Mouse (Mus musculus) neutrophil, adult 65 days (primary cell): ENCODE measurements around the gene Olfr63. TPM values are rescaled to one million over a fixed set of nuclear protein-coding genes. Genes with fewer than 3 reads are reported as not detected.

Experiments
- total RNA-seq: library from RNA; stranded (reverse); gene quantifications from 2 replicates; pipeline ENCODE4 v1.2.4, GENCODE M21; 2023

Gene Olfr63
- total RNA-seq, result 0.09 and 0.22 TPM in 2 replicates

GRCm38 (mm10) chr17:33264376-33264775, at the start of gene Olfr63:
Gene Olfr63, plus strand, starts transcription at chr17:33264676.

GRCm38 (mm10) chr17:33221590-33221989, 42.9 kb upstream of the Olfr63 start, which contains the start of gene Olfr1564:
Gene Olfr1564, minus strand, starts transcription at chr17:33221690.

GRCm38 (mm10) chr17:33254530-33255318, 9.8 kb upstream of the Olfr63 start, which contains the start of gene Zfp955a:
Gene Zfp955a, minus strand, starts transcription at chr17:33255145.

GRCm38 (mm10) chr17:33289039-33289875, 24.8 kb downstream of the Olfr63 start, which contains the start of gene Zfp955b:
Gene Zfp955b, plus strand, starts transcription at chr17:33289544.

Other genes starting within 250 kb of the Olfr63 start
- gene Zfp763, start 231.3 kb upstream of the Olfr63 start, total RNA-seq, result 0.60 and 0.82 TPM in 2 replicates
- gene 4921501E09Rik, start 196.6 kb upstream of the Olfr63 start, total RNA-seq, result not detected in 2 replicates
- gene Zfp563, start 175.4 kb upstream of the Olfr63 start, total RNA-seq, result 0.23 and 0.85 TPM in 2 replicates
- gene Morc2b, start 125.0 kb upstream of the Olfr63 start, total RNA-seq, result not detected in 2 replicates
- not detected in 2 replicates for gene Olfr55, start 96.2 kb upstream of the Olfr63 start, total RNA-seq
- gene Olfr239, start 73.4 kb upstream of the Olfr63 start, total RNA-seq, result not detected in 2 replicates
- not detected in 2 replicates for gene Olfr1564, start 43.0 kb upstream of the Olfr63 start, total RNA-seq
- gene Zfp955a, start 9.5 kb upstream of the Olfr63 start, total RNA-seq, result 2.0 and 2.2 TPM in 2 replicates
- gene Zfp955b, start 24.9 kb downstream of the Olfr63 start, total RNA-seq, result 1.6 and 2.8 TPM in 2 replicates
- 3.7 and 3.8 TPM in 2 replicates for gene Zfp81, start 94.2 kb downstream of the Olfr63 start, total RNA-seq
- gene Zfp101, start 130.0 kb downstream of the Olfr63 start, total RNA-seq, result 12.0 and 14.6 TPM in 2 replicates
- gene Actl9, start 168.2 kb downstream of the Olfr63 start, total RNA-seq, result not detected in 2 replicates